Mouse (Mus musculus): ENCODE results near the gene Scnm1. TPM values are rescaled to one million over a fixed set of nuclear protein-coding genes. Genes with fewer than 3 reads are reported as not detected.
A peak's percentile ranks its signal among the peaks of the same experiment; 100 is the strongest.
"Not testable (repeated sequence)": the region's sequence is repeated elsewhere in the genome, so short reads cannot be mapped to it uniquely, and the experiment has no call there.

Scnm1 gene
- total RNA-seq, 2 experiments from 2014 or later: 43.5 to 48.9 TPM

GRCm38 (mm10) chr3:95107898-95108297, 25.9 kb downstream of the Scnm1 start:
- DNase-seq (ENCODE audit: low spot score in 2 of 2): peak in 1 of 2 experiments; percentile 38

- not testable (repeated sequence) for DNase-seq (ENCODE audit: low spot score in 2 of 2)
These were observed 26.5 kb downstream of the Scnm1 start for GRCm38 (mm10) chr3:95107308-95107707.

- DNase-seq (ENCODE audit: low spot score in 2 of 2): peak; percentile 96 to 98
These were observed 27.3 kb downstream of the Scnm1 start, which contains the start of gene Pip5k1a for GRCm38 (mm10) chr3:95106338-95107117. Pip5k1a (minus strand) TSS chr3:95106930.

- peak in 1 of 2 experiments; percentile 29 for DNase-seq (ENCODE audit: low spot score in 2 of 2)
These were observed 28.0 kb downstream of the Scnm1 start for GRCm38 (mm10) chr3:95105586-95106337.

GRCm38 (mm10) chr3:95105121-95105520, 28.7 kb downstream of the Scnm1 start:
- peak; percentile 70 to 76 for DNase-seq (ENCODE audit: low spot score in 2 of 2)

GRCm38 (mm10) chr3:95100854-95101253, 33.0 kb downstream of the Scnm1 start:
- no peak for DNase-seq (ENCODE audit: low spot score in 2 of 2)

GRCm38 (mm10) chr3:95088071-95088470, 45.7 kb downstream of the Scnm1 start:
- no peak for DNase-seq (ENCODE audit: low spot score in 2 of 2)

Small RNA genes lying within 50 kb of the gene (microRNA-seq; reads per million reads assigned to microRNA genes)
- 0 reads per million in 2 experiments for gene Mir8099-1

Other genes with a start within 250 kb of the Scnm1 start
- 100 to 1,000 TPM; 267 to 268 TPM for gene Psmb4, start 247.1 kb downstream of the Scnm1 start, total RNA-seq (2021)
- gene Selenbp1, start 201.0 kb downstream of the Scnm1 start, total RNA-seq (2021): 10 to 100 TPM; 12.6 to 14.1 TPM
- gene Rfx5, start 179.9 kb downstream of the Scnm1 start, total RNA-seq (2021): 10 to 100 TPM; 19.5 to 22.0 TPM
- 10 to 100 TPM; 61.1 to 63.4 TPM for gene Pi4kb, start 159.3 kb downstream of the Scnm1 start, total RNA-seq (2021)
- gene Zfp687, start 118.6 kb downstream of the Scnm1 start, total RNA-seq (2021): 10 to 100 TPM; 24.4 to 26.2 TPM
- gene Psmd4, start 91.4 kb downstream of the Scnm1 start, total RNA-seq (2021): 100 to 1,000 TPM; 154 to 169 TPM
- 10 to 100 TPM; 69.1 to 71.7 TPM for gene Pip5k1a, start 27.1 kb downstream of the Scnm1 start, total RNA-seq (2021)
- 10 to 100 TPM; 46.7 to 48.2 TPM for gene Vps72, start 23.0 kb downstream of the Scnm1 start, total RNA-seq (2021)
- gene Tmod4, start 9.5 kb downstream of the Scnm1 start, total RNA-seq (2021): under 1 TPM; 0.48 to 0.82 TPM
- gene Lysmd1, start 77 bp upstream of the Scnm1 start, total RNA-seq (2021): 10 to 100 TPM; 16.1 to 16.5 TPM
- 1 to 10 TPM; 2.6 to 3.1 TPM for gene Tnfaip8l2, start 8.3 kb upstream of the Scnm1 start, total RNA-seq (2021)
- 10 to 100 TPM; 29.4 to 34.2 TPM for gene Sema6c, start 26.4 kb upstream of the Scnm1 start, total RNA-seq (2021)
- gene Gabpb2, start 83.9 kb upstream of the Scnm1 start, total RNA-seq (2021): 10 to 100 TPM; 12.7 to 13.2 TPM
- gene Cdc42se1, start 94.7 kb upstream of the Scnm1 start, total RNA-seq (2021): 10 to 100 TPM; 72.7 to 72.9 TPM
- 100 to 1,000 TPM; 263 to 266 TPM for gene Mllt11, start 98.2 kb upstream of the Scnm1 start, total RNA-seq (2021)
- under 1 TPM in 1 of 2 experiments, not detected in 1; 0.15 TPM for gene Gm128, start 107.6 kb upstream of the Scnm1 start, total RNA-seq (2021)
- gene Bnipl, start 117.2 kb upstream of the Scnm1 start, total RNA-seq (2021): under 1 TPM in 1 of 2 experiments, not detected in 1; 0.37 TPM
- 10 to 100 TPM; 19.2 to 21.0 TPM for gene Mindy1, start 147.3 kb upstream of the Scnm1 start, total RNA-seq (2021)
- 10 to 100 TPM; 21.0 to 21.1 TPM for gene Prune1, start 148.1 kb upstream of the Scnm1 start, total RNA-seq (2021)
- under 1 TPM; 0.59 to 0.63 TPM for gene Anxa9, start 173.2 kb upstream of the Scnm1 start, total RNA-seq (2021)
- 10 to 100 TPM; 54.2 to 54.5 TPM for gene Cers2, start 180.8 kb upstream of the Scnm1 start, total RNA-seq (2021)
- gene Setdb1, start 223.2 kb upstream of the Scnm1 start, total RNA-seq (2021): 10 to 100 TPM; 31.9 to 38.0 TPM

Measured in layer of hippocampus, adult 18-20 months (tissue).